Mouse (Mus musculus) NIH3T3 (cell line): ENCODE measurements around the gene Krtap14.

Experiments
- DNase-seq: peaks from one replicate; pipeline ENCODE4 v3.0.0-alpha.2; 2012; ENCODE audit warnings: low read depth

Gene Krtap14

GRCm38 (mm10) chr16:88826095-88826652 lies at the start of gene Krtap14:
Gene Krtap14, minus strand, starts transcription at chr16:88826145.
- DNase-seq = no peak

- DNase-seq = no peak
Observed at GRCm38 (mm10) chr16:88874169-88874568, 48.2 kb upstream of the Krtap14 start, which contains the start of gene Krtap19-2. Gene Krtap19-2, minus strand, starts transcription at chr16:88874269.

GRCm38 (mm10) chr16:88869311-88869710 lies 43.4 kb upstream of the Krtap14 start, which contains the start of gene Krtap19-1:
Gene Krtap19-1, minus strand, starts transcription at chr16:88869411.
- DNase-seq = no peak

- DNase-seq = no peak
Observed at GRCm38 (mm10) chr16:88864887-88865407, 39.0 kb upstream of the Krtap14 start.

- DNase-seq = peak; percentile 17
Observed at GRCm38 (mm10) chr16:88851450-88851849, 25.5 kb upstream of the Krtap14 start.

- no peak for DNase-seq
Observed at GRCm38 (mm10) chr16:88848558-88848957, 22.6 kb upstream of the Krtap14 start.

GRCm38 (mm10) chr16:88847363-88847762 lies 21.4 kb upstream of the Krtap14 start:
- no peak for DNase-seq

- DNase-seq = no peak
Observed at GRCm38 (mm10) chr16:88826978-88827377, 1.0 kb upstream of the Krtap14 start.

- DNase-seq = peak; percentile 14
Observed at GRCm38 (mm10) chr16:88823736-88824135, 2.2 kb downstream of the Krtap14 start.

GRCm38 (mm10) chr16:88820066-88820465 lies 5.9 kb downstream of the Krtap14 start, which contains the start of gene Krtap15:
Gene Krtap15, plus strand, starts transcription at chr16:88820215.
- no peak for DNase-seq

- DNase-seq = no peak
Observed at GRCm38 (mm10) chr16:88811827-88812226, 14.1 kb downstream of the Krtap14 start, which contains the start of gene Gm20741. Gene Gm20741, minus strand, starts transcription at chr16:88812220.

GRCm38 (mm10) chr16:88786786-88787185 lies 39.2 kb downstream of the Krtap14 start:
- no peak for DNase-seq

GRCm38 (mm10) chr16:88777596-88777995 lies 48.3 kb downstream of the Krtap14 start, which contains the start of gene Gm5965:
Gene Gm5965, plus strand, starts transcription at chr16:88777896.
- no peak for DNase-seq

GRCm38 (mm10) chr16:88774106-88774505 lies 51.8 kb downstream of the Krtap14 start, which contains the start of gene 2310057N15Rik:
Gene 2310057N15Rik, minus strand, starts transcription at chr16:88774206.
- DNase-seq = no peak
